ENCODE assay signal across 17 mouse cellular contexts in the genomic region with DNA sequence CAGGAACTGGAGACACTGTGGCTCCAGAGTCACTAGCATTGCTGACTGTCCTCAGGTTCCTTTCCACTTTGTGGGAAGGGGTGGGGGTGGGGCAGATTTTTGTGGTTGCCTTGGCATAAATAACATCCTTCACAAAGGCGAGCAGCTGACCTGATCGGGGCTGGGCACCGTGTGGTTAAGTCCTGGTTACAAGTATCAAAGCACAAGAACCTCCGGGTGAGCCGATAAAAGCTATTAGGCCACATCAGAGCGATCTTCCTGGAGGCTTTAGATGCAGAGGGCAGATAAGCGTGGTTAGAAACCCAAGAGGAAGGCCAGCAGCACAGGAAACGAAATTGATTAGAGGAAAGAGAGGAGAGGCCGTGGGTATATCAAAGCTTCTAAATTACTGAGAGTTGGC. TPM values are rescaled to one million over a fixed set of nuclear protein-coding genes. Genes with fewer than 3 reads are reported as not detected.
A peak's percentile ranks its signal among the peaks of the same experiment; 100 is the strongest.
DNase-seq lines count a peak whose midpoint lies in the region; ATAC-seq and TF ChIP-seq lines count a peak whose summit lies in the region.
"Had no signal": no experiment of that assay in that cellular context is flagged by ENCODE, and none has a peak within 500 bp of the region (broad histone marks: within the 10 kb centered on the region; RNA-seq: fewer than 3 reads in every experiment).

No protein-coding gene starts in this region.

- H3K79me2 ChIP-seq in heart, adult 2 months (replicated peaks; ENCODE audit: control insufficient read depth, insufficient read depth, low read length): no peaks in the 10 kb centered on the region

- intact Hi-C loops in heart, adult 2 months (cut with DNase I): loop anchor here (10.0 kb wide), 1 partner anchor 777 kb away; no protein-coding TSS in a partner anchor

- WGBS in heart, adult 2 months: 44% methylated on average over 9 of the region's 9 CpGs

- TF ChIP-seq EP300 in heart, adult 2 months (IDR thresholded peaks at IDR 0.05; ENCODE audit: insufficient read depth, low read depth, low read length): no peak

- ATAC-seq in megakaryocyte, adult 5-6 weeks (ENCODE audit: poor library complexity, severe bottlenecking): peak; percentile 40; the same call in 1 of the 2 replicates
- ATAC-seq: forebrain, embryonic 15.5 days; intestine, embryonic 15.5 days had no signal

- no peaks in the 10 kb centered on the region for H3K36me3 ChIP-seq in heart, adult 2 months (ENCODE audit: control insufficient read depth, insufficient read depth, low read length)
- H3K36me3 ChIP-seq: forebrain, embryonic 15.5 days; heart, embryonic 10.5 days; intestine, embryonic 15.5 days had no signal

- no peak overlapping the region for H3K9ac ChIP-seq in heart, adult 2 months (ENCODE audit: low read depth, low read length)
- H3K9ac ChIP-seq: forebrain, embryonic 15.5 days; intestine, embryonic 15.5 days; liver, embryonic 14.5 days had no signal

- no peak for TF ChIP-seq CTCF in heart, adult 2 months (IDR thresholded peaks at IDR 0.05)
- no peak for TF ChIP-seq CTCF in brain, embryonic 14.5 days (IDR thresholded peaks at IDR 0.05; ENCODE audit: borderline replicate concordance, extremely low read depth, insufficient read depth, insufficient read length)

- H3K27me3 ChIP-seq in heart, adult 2 months (ENCODE audit: control insufficient read depth, insufficient read depth, low read length): no peaks in the 10 kb centered on the region
- H3K27me3 ChIP-seq: forebrain, embryonic 15.5 days; intestine, embryonic 15.5 days had no signal

- DNase-seq in heart, adult 11 months: peak; percentile 75
- no peak for DNase-seq in heart, adult 2 months
- peak; percentile 96 for DNase-seq in 416B (ENCODE audit: low read depth)
- peak; percentile 25 for DNase-seq in brain, embryonic 14.5 days (ENCODE audit: low read depth)
- no peak for DNase-seq in cerebellum, postnatal 10 days
- no peak for DNase-seq in right cerebral cortex, postnatal 4 days
- DNase-seq: cerebellum, adult 8-10 months; kidney, postnatal 36 days; layer of hippocampus, postnatal 36 days; lung, postnatal 14 days; right cerebral cortex, postnatal 14 days; thymus, postnatal 36 days had no signal

- no peak overlapping the region for H3K4me3 ChIP-seq in heart, adult 2 months
- H3K4me3 ChIP-seq: forebrain, embryonic 15.5 days; heart, embryonic 10.5 days; intestine, embryonic 15.5 days had no signal

- no peaks in the 10 kb centered on the region for H3K4me1 ChIP-seq in heart, adult 2 months (ENCODE audit: control insufficient read depth, insufficient read depth, low read length)
- H3K4me1 ChIP-seq: heart, embryonic 10.5 days; intestine, embryonic 15.5 days had no signal

- no peak for TF ChIP-seq POLR2A in heart, adult 2 months (IDR thresholded peaks at IDR 0.05; ENCODE audit: insufficient read depth, low read depth, low read length)
- TF ChIP-seq POLR2A in brain, embryonic 14.5 days (IDR thresholded peaks at IDR 0.05; ENCODE audit: borderline replicate concordance, extremely low read depth, insufficient read depth, insufficient read length, poor library complexity, severe bottlenecking): no peak

- no peak overlapping the region for H3K27ac ChIP-seq in heart, adult 2 months
- H3K27ac ChIP-seq: forebrain, embryonic 15.5 days; heart, embryonic 10.5 days; intestine, embryonic 15.5 days; liver, embryonic 14.5 days had no signal

RNA-seq across cellular contexts. Expression of gene Slc7a11, which starts 55.1 kb away (rescaled TPM):
- under 1 TPM in 1 of 2 experiments, not detected in 1; 0.20 TPM for total RNA-seq in heart, adult 2 months (2021)
- 0.02 and 0.03 TPM in 2 replicates for polyA plus RNA-seq in heart, adult 2 months (2012; rRNA removed)
- polyA plus RNA-seq in brain, embryonic 14.5 days (2012; rRNA removed): 1.9 and 3.4 TPM in 2 replicates
- 11.9 and 12.1 TPM in 2 replicates for total RNA-seq in megakaryocyte, adult 5-6 weeks (2015)
- 13.5 and 14.1 TPM in 2 replicates for total RNA-seq in megakaryocyte, adult 5-6 weeks (2017)

Comparison
In these comparisons a context has a peak if more than half of its experiments do, and no peak if none do; other contexts are left out.
1. DNase-seq: peak in heart, adult 11 months (single experiment), 416B (single experiment) and brain, embryonic 14.5 days (single experiment); none in heart, adult 2 months (0 of 2), cerebellum, postnatal 10 days (0 of 2) and right cerebral cortex, postnatal 4 days (single experiment).
2. RNA of gene Slc7a11, which starts 55.1 kb away (total RNA-seq): 11.9 to 14.1 TPM in megakaryocyte, adult 5-6 weeks; 0.20 TPM in heart, adult 2 months; every median in the first group is over 10 times any median in the second.